Mouse (Mus musculus): ENCODE measurements around the gene Orc5.

GRCm38 (mm10) chr5:22549366-22550032 lies 730 bp downstream of the Orc5 start:
- TF ChIP-seq GATA1 (IDR thresholded peaks at IDR 0.05; ENCODE audit: borderline replicate concordance, low read length) (no peak), FLI1 (IDR thresholded peaks at IDR 0.05; ENCODE audit: low read length) (no peak)

Measured in megakaryocyte, embryonic 14.5 days (primary cell).